Mouse (Mus musculus): ENCODE measurements around the gene DXBay18. TPM values are rescaled to one million over a fixed set of nuclear protein-coding genes. Genes with fewer than 3 reads are reported as not detected.

The DXBay18 gene
- polyA plus RNA-seq (2014; fragmentation: Illumina TruSeq; extraction: RNeasy Lipid Tissue Mini Kit (QIAGEN cat#74804); ENCODE audit: low read depth, low replicate concordance), result 2.2 TPM

DNA sequence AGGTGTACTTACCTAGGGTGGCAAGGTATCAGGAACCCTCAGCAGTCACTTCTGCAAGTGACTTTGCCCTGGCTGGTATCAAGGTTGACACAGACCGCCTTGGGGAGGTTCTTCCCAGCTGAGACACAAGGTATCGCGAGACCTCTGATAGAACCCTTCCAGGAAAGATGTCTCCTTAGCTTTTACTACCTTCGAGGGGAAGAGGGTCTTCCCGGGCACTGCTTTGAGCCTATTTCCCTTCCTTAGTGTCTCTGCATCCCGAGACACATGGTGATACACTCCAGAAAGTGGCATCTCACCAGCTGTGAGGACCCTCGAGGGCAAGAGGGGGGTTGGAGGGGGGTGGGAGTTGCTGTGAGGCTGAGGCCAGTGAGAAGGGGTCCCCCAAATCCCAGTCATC is at the start of gene DXBay18:
Gene DXBay18, minus strand, starts transcription at position 101 of the 400 bp plus-strand sequence.

DNA sequence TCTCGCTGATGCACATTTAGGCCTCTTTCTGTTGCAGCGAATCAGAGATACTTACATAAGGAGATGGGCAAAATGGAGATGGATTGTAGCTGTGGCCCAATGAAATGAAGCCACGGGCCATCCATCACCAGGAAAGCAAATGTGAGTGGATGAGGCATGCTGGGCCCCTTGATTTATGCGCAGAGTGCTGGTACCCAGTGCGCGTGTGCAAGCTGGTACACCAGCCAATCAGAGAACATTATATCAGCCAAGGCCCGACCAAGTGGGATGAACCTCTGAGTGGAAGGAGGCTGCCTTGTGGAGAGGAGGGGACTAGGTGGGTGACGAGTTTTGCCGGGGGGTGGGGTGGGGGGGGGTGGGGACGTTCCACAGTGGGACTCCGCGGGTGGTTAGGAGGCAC is 42.7 kb upstream of the DXBay18 start, which contains the start of gene Xlr3b:
Gene Xlr3b, plus strand, starts transcription at position 274 of the 400 bp plus-strand sequence.

DNA sequence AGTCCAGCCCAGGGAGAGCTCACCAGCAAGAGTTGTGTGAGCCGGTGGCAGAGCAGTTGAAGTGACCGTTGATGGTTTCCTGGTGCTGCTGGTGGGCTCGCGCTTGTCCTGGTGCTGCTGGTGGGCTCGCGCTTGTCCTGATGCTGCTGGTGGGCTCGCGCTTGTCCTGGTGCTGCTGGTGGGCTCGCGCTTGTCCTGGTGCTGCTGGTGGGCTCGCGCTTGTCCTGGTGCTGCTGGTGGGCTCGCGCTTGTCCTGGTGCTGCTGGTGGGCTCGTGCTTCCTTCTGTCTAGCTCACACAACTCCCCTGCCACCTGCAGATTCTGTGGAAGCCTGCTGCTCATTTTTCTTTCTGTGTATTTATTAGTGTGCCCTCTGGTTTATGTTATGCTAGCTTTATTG is 27.6 kb upstream of the DXBay18 start, which contains the start of gene Spin2d:
Gene Spin2d, minus strand, starts transcription at position 101 of the 400 bp plus-strand sequence.

DNA sequence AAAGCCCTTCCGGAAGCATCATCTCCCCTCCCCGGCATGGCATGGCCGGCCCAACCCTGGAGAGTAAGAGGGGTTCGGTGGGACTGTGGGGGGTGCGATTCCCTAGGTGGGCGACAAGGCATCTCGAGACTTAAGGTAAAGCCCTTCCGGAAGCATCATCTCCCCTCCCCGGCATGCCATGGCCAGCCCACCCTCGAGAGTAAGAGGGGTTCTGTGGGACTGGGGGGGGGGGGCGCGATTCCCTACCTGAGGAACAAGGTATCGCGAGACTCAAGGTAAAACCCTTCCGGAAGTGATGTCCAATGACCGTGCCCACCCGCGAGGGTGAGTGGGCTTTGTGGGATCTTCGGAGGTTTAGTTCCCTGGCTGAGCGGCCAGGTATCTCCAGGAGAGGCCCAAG is 754 bp downstream of the DXBay18 start, which contains the start of gene Xlr5b:
Gene Xlr5b, plus strand, starts transcription at position 301 of the 400 bp plus-strand sequence.

DNA sequence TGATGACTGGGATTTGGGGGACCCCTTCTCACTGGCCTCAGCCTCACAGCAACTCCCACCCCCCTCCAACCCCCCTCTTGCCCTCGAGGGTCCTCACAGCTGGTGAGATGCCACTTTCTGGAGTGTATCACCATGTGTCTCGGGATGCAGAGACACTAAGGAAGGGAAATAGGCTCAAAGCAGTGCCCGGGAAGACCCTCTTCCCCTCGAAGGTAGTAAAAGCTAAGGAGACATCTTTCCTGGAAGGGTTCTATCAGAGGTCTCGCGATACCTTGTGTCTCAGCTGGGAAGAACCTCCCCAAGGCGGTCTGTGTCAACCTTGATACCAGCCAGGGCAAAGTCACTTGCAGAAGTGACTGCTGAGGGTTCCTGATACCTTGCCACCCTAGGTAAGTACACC is 32.5 kb downstream of the DXBay18 start, which contains the start of gene Gm14685:
Gene Gm14685, plus strand, starts transcription at position 301 of the 400 bp plus-strand sequence.

DNA sequence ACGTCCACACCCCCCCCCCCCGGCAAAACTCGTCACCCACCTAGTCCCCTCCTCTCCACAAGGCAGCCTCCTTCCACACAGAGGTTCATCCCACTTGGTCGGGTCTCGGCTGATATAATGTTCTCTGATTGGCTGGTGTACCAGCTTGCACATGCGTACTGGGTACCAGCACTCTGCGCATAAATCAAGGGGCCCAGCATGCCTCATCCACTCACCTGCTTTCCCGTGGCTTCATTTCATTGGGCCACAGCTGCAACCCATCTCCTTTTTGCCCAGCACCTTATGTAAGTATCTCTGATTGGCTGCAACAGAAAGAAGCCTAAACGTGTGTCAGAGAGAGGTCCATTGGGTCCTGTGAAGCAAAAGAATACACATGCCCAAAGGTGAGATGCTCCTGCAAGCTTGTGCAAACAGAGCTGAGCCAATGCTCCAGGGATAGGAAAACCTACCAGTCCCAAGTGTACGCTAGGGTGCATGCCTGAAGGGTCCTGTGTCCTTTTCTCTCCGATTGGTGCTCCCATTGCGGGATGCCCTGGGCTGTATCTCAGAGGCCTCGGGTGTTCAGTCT is 52.2 kb downstream of the DXBay18 start, which contains the start of gene Xlr3a:
Gene Xlr3a, minus strand, starts transcription at position 155 of the 568 bp plus-strand sequence.

Other genes with a start within 250 kb of the DXBay18 start
- 52.2 TPM for gene Cetn2, start 231.0 kb downstream of the DXBay18 start, polyA plus RNA-seq (2014; fragmentation: Illumina TruSeq; extraction: RNeasy Lipid Tissue Mini Kit (QIAGEN cat#74804); ENCODE audit: low read depth, low replicate concordance)
- 109 TPM for gene Nsdhl, start 230.9 kb downstream of the DXBay18 start, polyA plus RNA-seq (2014; fragmentation: Illumina TruSeq; extraction: RNeasy Lipid Tissue Mini Kit (QIAGEN cat#74804); ENCODE audit: low read depth, low replicate concordance)
- 248 TPM for gene Zfp185, start 162.1 kb downstream of the DXBay18 start, polyA plus RNA-seq (2014; fragmentation: Illumina TruSeq; extraction: RNeasy Lipid Tissue Mini Kit (QIAGEN cat#74804); ENCODE audit: low read depth, low replicate concordance)
- not detected for gene Pnma5, start 112.3 kb downstream of the DXBay18 start, polyA plus RNA-seq (2014; fragmentation: Illumina TruSeq; extraction: RNeasy Lipid Tissue Mini Kit (QIAGEN cat#74804); ENCODE audit: low read depth, low replicate concordance)
- gene Pnma3, start 84.7 kb downstream of the DXBay18 start, polyA plus RNA-seq (2014; fragmentation: Illumina TruSeq; extraction: RNeasy Lipid Tissue Mini Kit (QIAGEN cat#74804); ENCODE audit: low read depth, low replicate concordance), result not detected
- 24.2 TPM for gene Xlr4a, start 67.0 kb downstream of the DXBay18 start, polyA plus RNA-seq (2014; fragmentation: Illumina TruSeq; extraction: RNeasy Lipid Tissue Mini Kit (QIAGEN cat#74804); ENCODE audit: low read depth, low replicate concordance)
- 4.9 TPM for gene Xlr3a, start 52.4 kb downstream of the DXBay18 start, polyA plus RNA-seq (2014; fragmentation: Illumina TruSeq; extraction: RNeasy Lipid Tissue Mini Kit (QIAGEN cat#74804); ENCODE audit: low read depth, low replicate concordance)
- gene Gm14685, start 32.4 kb downstream of the DXBay18 start, polyA plus RNA-seq (2014; fragmentation: Illumina TruSeq; extraction: RNeasy Lipid Tissue Mini Kit (QIAGEN cat#74804); ENCODE audit: low read depth, low replicate concordance), result not detected
- 0.25 TPM for gene Xlr5b, start 654 bp downstream of the DXBay18 start, polyA plus RNA-seq (2014; fragmentation: Illumina TruSeq; extraction: RNeasy Lipid Tissue Mini Kit (QIAGEN cat#74804); ENCODE audit: low read depth, low replicate concordance)
- gene Spin2d, start 27.5 kb upstream of the DXBay18 start, polyA plus RNA-seq (2014; fragmentation: Illumina TruSeq; extraction: RNeasy Lipid Tissue Mini Kit (QIAGEN cat#74804); ENCODE audit: low read depth, low replicate concordance), result not detected
- gene Xlr3b, start 42.8 kb upstream of the DXBay18 start, polyA plus RNA-seq (2014; fragmentation: Illumina TruSeq; extraction: RNeasy Lipid Tissue Mini Kit (QIAGEN cat#74804); ENCODE audit: low read depth, low replicate concordance), result 4.5 TPM
- gene Xlr4b, start 64.9 kb upstream of the DXBay18 start, polyA plus RNA-seq (2014; fragmentation: Illumina TruSeq; extraction: RNeasy Lipid Tissue Mini Kit (QIAGEN cat#74804); ENCODE audit: low read depth, low replicate concordance), result 3.8 TPM
- 7.4 TPM for gene F8a, start 78.8 kb upstream of the DXBay18 start, polyA plus RNA-seq (2014; fragmentation: Illumina TruSeq; extraction: RNeasy Lipid Tissue Mini Kit (QIAGEN cat#74804); ENCODE audit: low read depth, low replicate concordance)
- gene Xlr4c, start 93.7 kb upstream of the DXBay18 start, polyA plus RNA-seq (2014; fragmentation: Illumina TruSeq; extraction: RNeasy Lipid Tissue Mini Kit (QIAGEN cat#74804); ENCODE audit: low read depth, low replicate concordance), result 3.9 TPM
- gene Xlr3c, start 115.9 kb upstream of the DXBay18 start, polyA plus RNA-seq (2014; fragmentation: Illumina TruSeq; extraction: RNeasy Lipid Tissue Mini Kit (QIAGEN cat#74804); ENCODE audit: low read depth, low replicate concordance), result 0.68 TPM
- gene Xlr5a, start 143.5 kb upstream of the DXBay18 start, polyA plus RNA-seq (2014; fragmentation: Illumina TruSeq; extraction: RNeasy Lipid Tissue Mini Kit (QIAGEN cat#74804); ENCODE audit: low read depth, low replicate concordance), result not detected
- gene Xlr5c, start 143.5 kb upstream of the DXBay18 start, polyA plus RNA-seq (2014; fragmentation: Illumina TruSeq; extraction: RNeasy Lipid Tissue Mini Kit (QIAGEN cat#74804); ENCODE audit: low read depth, low replicate concordance), result not detected
- gene Gm45015, start 187.4 kb upstream of the DXBay18 start, polyA plus RNA-seq (2014; fragmentation: Illumina TruSeq; extraction: RNeasy Lipid Tissue Mini Kit (QIAGEN cat#74804); ENCODE audit: low read depth, low replicate concordance), result not detected
- 18.0 TPM for gene Zfp275, start 193.2 kb upstream of the DXBay18 start, polyA plus RNA-seq (2014; fragmentation: Illumina TruSeq; extraction: RNeasy Lipid Tissue Mini Kit (QIAGEN cat#74804); ENCODE audit: low read depth, low replicate concordance)
- not detected for gene Gm18336, start 249.3 kb upstream of the DXBay18 start, polyA plus RNA-seq (2014; fragmentation: Illumina TruSeq; extraction: RNeasy Lipid Tissue Mini Kit (QIAGEN cat#74804); ENCODE audit: low read depth, low replicate concordance)